Mouse (Mus musculus) hindbrain, embryonic 12.5 days (tissue): ENCODE results near the gene Slco3a1. TPM values are rescaled to one million over a fixed set of nuclear protein-coding genes. Genes with fewer than 3 reads are reported as not detected.

ENCODE experiments used
- ATAC-seq: fragments of 200-750 bp; cut with Nextera tagmentation; 2 replicates; pipeline ENCODE4 v1.8.0; 2017; ENCODE audit warnings: moderate TSS enrichment; ENCODE audit not compliant: low FRiP score
- H3K27ac ChIP-seq: fragments of 300-500 bp; sonication (generic); 2 replicates; pipeline ENCODE4 v1.5.1; 2016; ENCODE audit warnings: mild to moderate bottlenecking
- H3K27me3 ChIP-seq: fragments of 300-500 bp; sonication (generic); 2 replicates; pipeline ENCODE4 v1.6.1; 2016; ENCODE audit warnings: mild to moderate bottlenecking
- H3K36me3 ChIP-seq: fragments of 300-500 bp; sonication (generic); 2 replicates; pipeline ENCODE4 v1.6.1; 2016; ENCODE audit warnings: mild to moderate bottlenecking
- H3K4me1 ChIP-seq: fragments of 300-500 bp; sonication (generic); 2 replicates; pipeline ENCODE4 v1.6.1; 2016
- H3K4me2 ChIP-seq: fragments of 300-500 bp; sonication (generic); replicated peaks from 2 replicates; pipeline ENCODE4 v1.6.1; 2016; ENCODE audit warnings: mild to moderate bottlenecking
- H3K4me3 ChIP-seq: fragments of 300-500 bp; sonication (generic); 2 replicates; pipeline ENCODE4 v1.5.1; 2016; ENCODE audit warnings: mild to moderate bottlenecking
- H3K9ac ChIP-seq: fragments of 300-500 bp; sonication (generic); 2 replicates; pipeline ENCODE4 v1.6.1; 2016; ENCODE audit warnings: mild to moderate bottlenecking, moderate library complexity
- H3K9me3 ChIP-seq: fragments of 300-500 bp; sonication (generic); replicated peaks from 2 replicates; pipeline ENCODE4 v1.6.1; 2016; ENCODE audit warnings: mild to moderate bottlenecking
- WGBS: fragments of 180-500 bp; shearing (Covaris S2); methylation state at CpG from one replicate; pipeline ENCODE4 v1.1.7; 2016; 5-methylcytosine and 5-hydroxymethylcytosine counted together
- polyA plus RNA-seq: library from polyadenylated mRNA; unstranded; fragments of >200 nt; fragmentation: Nextera tagmentation; extraction: Ambion mirVana; gene quantifications from 2 replicates; pipeline ENCODE4 v1.2.1, GENCODE M21; 2016

Gene Slco3a1
- polyA plus RNA-seq, 1 experiment from 2014 or later, result 16.4 TPM

DNA sequence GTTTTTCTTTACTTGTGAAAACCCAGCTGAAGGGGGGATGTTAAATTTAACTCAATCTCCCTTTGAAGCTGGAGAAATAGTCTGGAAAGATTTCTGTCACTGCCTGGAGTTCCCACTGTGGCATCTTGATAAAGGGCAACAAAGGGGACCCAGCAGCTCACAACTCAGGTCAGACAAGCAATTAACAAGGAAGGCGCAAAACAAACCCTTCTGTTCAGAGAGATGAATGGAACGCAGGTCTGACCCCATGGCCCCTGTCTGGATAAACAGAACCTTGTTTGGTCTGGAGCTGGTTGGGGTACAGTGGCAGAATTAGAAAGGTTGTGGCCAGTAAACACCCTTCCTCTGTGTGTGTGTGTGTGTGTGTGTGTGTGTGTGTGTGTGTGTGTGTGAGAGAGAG lies 106.8 kb downstream of the Slco3a1 start:
- H3K27ac ChIP-seq, result no peak overlapping the region
- WGBS, result 2% methylated on average over 2 of the region's 2 CpGs
- no peaks in the 10 kb centered on the region for H3K36me3 ChIP-seq
- H3K9me3 ChIP-seq, result no peaks in the 10 kb centered on the region
- no peak overlapping the region for H3K4me2 ChIP-seq
- H3K4me1 ChIP-seq, result peaks cover 4% of the 10 kb centered on the region
- H3K9ac ChIP-seq, result no peak overlapping the region
- no peak overlapping the region for H3K4me3 ChIP-seq
- ATAC-seq, result no peak
- no peaks in the 10 kb centered on the region for H3K27me3 ChIP-seq

GRCm38 (mm10) chr7:74445148-74445547 lies 109.4 kb downstream of the Slco3a1 start:
- Histone ChIP-seq H3K9ac (no peak overlapping the region), H3K27ac (no peak overlapping the region), H3K9me3 (no peaks in the 10 kb centered on the region), H3K4me1 (peaks cover 4% of the 10 kb centered on the region), H3K36me3 (no peaks in the 10 kb centered on the region), H3K27me3 (no peaks in the 10 kb centered on the region), H3K4me3 (no peak overlapping the region), H3K4me2 (no peak overlapping the region)
- no peak for ATAC-seq
- 82% methylated on average over 5 of the region's 5 CpGs for WGBS

- Histone ChIP-seq H3K4me3 (no peak overlapping the region), H3K4me2 (no peak overlapping the region), H3K9ac (no peak overlapping the region), H3K36me3 (no peaks in the 10 kb centered on the region), H3K27me3 (no peaks in the 10 kb centered on the region), H3K4me1 (no peaks in the 10 kb centered on the region), H3K27ac (no peak overlapping the region), H3K9me3 (no peaks in the 10 kb centered on the region)
- 92% methylated on average over 5 of the region's 5 CpGs for WGBS
- ATAC-seq, result no peak
Observed at GRCm38 (mm10) chr7:74442380-74442779, 112.2 kb downstream of the Slco3a1 start.

DNA sequence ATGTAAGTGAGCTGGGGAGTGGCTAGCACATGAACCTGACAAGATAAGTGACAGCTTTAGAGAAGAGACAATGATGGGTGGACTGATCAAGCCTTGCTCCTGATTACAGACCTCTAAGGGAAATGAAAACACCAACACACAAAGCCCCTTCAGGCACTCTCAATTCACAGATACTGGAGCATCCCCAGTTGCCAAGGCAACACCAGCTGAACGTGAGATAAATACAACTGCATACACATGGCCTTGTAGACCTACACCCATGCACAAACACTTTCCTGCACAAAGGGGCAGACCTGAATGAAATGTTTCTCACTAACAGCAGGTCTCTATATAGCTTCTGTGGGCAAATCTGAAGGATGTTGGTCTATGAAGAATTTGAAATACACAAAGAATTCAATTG lies 117.0 kb downstream of the Slco3a1 start:
- Histone ChIP-seq H3K27ac (no peak overlapping the region), H3K36me3 (no peaks in the 10 kb centered on the region), H3K27me3 (no peaks in the 10 kb centered on the region), H3K9me3 (no peaks in the 10 kb centered on the region), H3K4me1 (no peaks in the 10 kb centered on the region), H3K4me3 (no peak overlapping the region), H3K4me2 (no peak overlapping the region), H3K9ac (no peak overlapping the region)
- WGBS, result 35% methylated on average over 1 of the region's 1 CpGs
- no peak for ATAC-seq

DNA sequence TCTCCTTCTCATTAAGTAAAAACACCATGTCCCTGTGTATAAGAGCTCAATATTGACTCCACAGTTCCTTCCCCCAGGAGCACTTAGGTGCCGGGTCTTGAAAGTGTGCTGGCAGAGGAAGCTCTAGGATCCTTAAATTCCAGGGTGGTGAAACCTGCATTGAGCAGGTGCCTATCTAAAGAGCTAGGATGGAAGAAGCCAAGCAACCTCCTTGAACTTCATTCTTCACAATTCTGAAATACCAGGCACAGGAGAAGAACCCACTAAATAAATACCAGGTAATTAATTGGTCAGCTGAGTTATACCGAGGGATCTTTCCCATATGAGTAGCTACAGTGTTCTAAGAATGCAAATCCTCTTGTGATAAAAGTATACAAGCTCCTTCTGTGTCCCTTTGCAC lies 117.9 kb downstream of the Slco3a1 start:
- 90% methylated on average over 2 of the region's 2 CpGs for WGBS
- no peak overlapping the region for H3K9ac ChIP-seq
- H3K36me3 ChIP-seq, result no peaks in the 10 kb centered on the region
- ATAC-seq, result no peak
- no peak overlapping the region for H3K27ac ChIP-seq
- no peaks in the 10 kb centered on the region for H3K9me3 ChIP-seq
- H3K4me1 ChIP-seq, result no peaks in the 10 kb centered on the region
- no peak overlapping the region for H3K4me2 ChIP-seq
- H3K27me3 ChIP-seq, result no peaks in the 10 kb centered on the region
- no peak overlapping the region for H3K4me3 ChIP-seq

GRCm38 (mm10) chr7:74432950-74433349 lies 121.6 kb downstream of the Slco3a1 start:
- H3K36me3 ChIP-seq, result no peaks in the 10 kb centered on the region
- no peaks in the 10 kb centered on the region for H3K4me1 ChIP-seq
- no peak overlapping the region for H3K4me3 ChIP-seq
- H3K4me2 ChIP-seq, result no peak overlapping the region
- no peak for ATAC-seq
- no peak overlapping the region for H3K27ac ChIP-seq
- 89% methylated on average over 2 of the region's 2 CpGs for WGBS
- no peaks in the 10 kb centered on the region for H3K9me3 ChIP-seq
- H3K9ac ChIP-seq, result no peak overlapping the region
- H3K27me3 ChIP-seq, result no peaks in the 10 kb centered on the region

GRCm38 (mm10) chr7:74429252-74429651 lies 125.3 kb downstream of the Slco3a1 start:
- Histone ChIP-seq H3K9ac (no peak overlapping the region), H3K36me3 (no peaks in the 10 kb centered on the region), H3K27me3 (no peaks in the 10 kb centered on the region), H3K27ac (no peak overlapping the region), H3K4me2 (no peak overlapping the region), H3K4me3 (no peak overlapping the region), H3K4me1 (peaks cover 6% of the 10 kb centered on the region; the same call in 1 of the 2 replicates), H3K9me3 (no peaks in the 10 kb centered on the region)
- no peak for ATAC-seq
- 87% methylated on average over 3 of the region's 3 CpGs for WGBS

DNA sequence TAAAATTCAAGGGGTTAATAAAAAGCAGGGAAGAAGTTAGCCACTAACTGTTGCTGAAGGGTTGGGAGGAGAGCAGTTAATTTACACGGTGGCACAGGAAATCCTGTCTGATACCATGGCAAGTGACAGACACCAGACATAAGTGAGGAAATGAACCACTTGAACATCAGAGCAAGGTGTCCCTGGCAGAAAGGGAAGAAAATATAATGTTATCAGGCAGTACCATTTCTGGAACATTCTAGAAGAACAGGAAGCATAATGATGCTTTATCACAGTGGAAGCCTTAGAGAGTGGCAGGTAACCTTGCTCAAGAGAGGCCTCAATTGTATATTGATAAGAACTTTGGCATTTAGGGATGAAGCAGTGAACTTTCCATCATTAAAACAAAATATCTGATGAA lies 127.4 kb downstream of the Slco3a1 start:
- no peak for ATAC-seq
- H3K4me3 ChIP-seq, result no peak overlapping the region
- H3K4me2 ChIP-seq, result no peak overlapping the region
- no peak overlapping the region for H3K27ac ChIP-seq
- peaks cover 20% of the 10 kb centered on the region; the same call in 1 of the 2 replicates for H3K4me1 ChIP-seq
- no peaks in the 10 kb centered on the region for H3K27me3 ChIP-seq
- 82% methylated on average over 1 of the region's 1 CpGs for WGBS
- no peaks in the 10 kb centered on the region for H3K36me3 ChIP-seq
- no peaks in the 10 kb centered on the region for H3K9me3 ChIP-seq
- no peak overlapping the region for H3K9ac ChIP-seq

- Histone ChIP-seq H3K36me3 (no peaks in the 10 kb centered on the region), H3K4me1 (peaks cover 31% of the 10 kb centered on the region; the same call in 1 of the 2 replicates), H3K27me3 (no peaks in the 10 kb centered on the region), H3K4me2 (no peak overlapping the region), H3K27ac (no peak overlapping the region), H3K9me3 (no peaks in the 10 kb centered on the region), H3K4me3 (no peak overlapping the region), H3K9ac (no peak overlapping the region)
- WGBS, result 91% methylated on average over 1 of the region's 1 CpGs
- no peak for ATAC-seq
Observed at GRCm38 (mm10) chr7:74425941-74426340, 128.6 kb downstream of the Slco3a1 start.

- Histone ChIP-seq H3K9me3 (no peaks in the 10 kb centered on the region), H3K4me3 (no peak overlapping the region), H3K36me3 (no peaks in the 10 kb centered on the region), H3K4me1 (peaks cover 31% of the 10 kb centered on the region; the same call in 1 of the 2 replicates), H3K4me2 (no peak overlapping the region), H3K27ac (no peak overlapping the region), H3K9ac (no peak overlapping the region), H3K27me3 (no peaks in the 10 kb centered on the region)
- ATAC-seq, result no peak
- WGBS, result 65% methylated on average over 9 of the region's 9 CpGs
Observed at GRCm38 (mm10) chr7:74423928-74424850, 130.4 kb downstream of the Slco3a1 start.

GRCm38 (mm10) chr7:74423316-74423715 lies 131.3 kb downstream of the Slco3a1 start:
- H3K36me3 ChIP-seq, result no peaks in the 10 kb centered on the region
- H3K4me3 ChIP-seq, result no peak overlapping the region
- WGBS, result 70% methylated on average over 3 of the region's 3 CpGs
- ATAC-seq, result no peak
- no peak overlapping the region for H3K4me2 ChIP-seq
- peaks cover 31% of the 10 kb centered on the region; the same call in 1 of the 2 replicates for H3K4me1 ChIP-seq
- no peaks in the 10 kb centered on the region for H3K27me3 ChIP-seq
- no peak overlapping the region for H3K9ac ChIP-seq
- no peak overlapping the region for H3K27ac ChIP-seq
- H3K9me3 ChIP-seq, result no peaks in the 10 kb centered on the region

GRCm38 (mm10) chr7:74422731-74423130 lies 131.8 kb downstream of the Slco3a1 start:
- no peaks in the 10 kb centered on the region for H3K36me3 ChIP-seq
- no peak overlapping the region for H3K27ac ChIP-seq
- 93% methylated on average over 2 of the region's 2 CpGs for WGBS
- H3K9ac ChIP-seq, result no peak overlapping the region
- H3K4me1 ChIP-seq, result peaks cover 31% of the 10 kb centered on the region; the same call in 1 of the 2 replicates
- no peaks in the 10 kb centered on the region for H3K27me3 ChIP-seq
- no peak for ATAC-seq
- no peaks in the 10 kb centered on the region for H3K9me3 ChIP-seq
- H3K4me2 ChIP-seq, result no peak overlapping the region
- no peak overlapping the region for H3K4me3 ChIP-seq

- peaks cover 33% of the 10 kb centered on the region; the same call in 1 of the 2 replicates for H3K4me1 ChIP-seq
- no peaks in the 10 kb centered on the region for H3K9me3 ChIP-seq
- H3K4me2 ChIP-seq, result no peak overlapping the region
- H3K27me3 ChIP-seq, result no peaks in the 10 kb centered on the region
- no peaks in the 10 kb centered on the region for H3K36me3 ChIP-seq
- no peak overlapping the region for H3K4me3 ChIP-seq
- WGBS, result 63% methylated on average over 13 of the region's 13 CpGs
- no peak overlapping the region for H3K27ac ChIP-seq
- H3K9ac ChIP-seq, result no peak overlapping the region
- no peak for ATAC-seq
Observed at GRCm38 (mm10) chr7:74422002-74422401, 132.6 kb downstream of the Slco3a1 start.
